In the genomic region with DNA sequence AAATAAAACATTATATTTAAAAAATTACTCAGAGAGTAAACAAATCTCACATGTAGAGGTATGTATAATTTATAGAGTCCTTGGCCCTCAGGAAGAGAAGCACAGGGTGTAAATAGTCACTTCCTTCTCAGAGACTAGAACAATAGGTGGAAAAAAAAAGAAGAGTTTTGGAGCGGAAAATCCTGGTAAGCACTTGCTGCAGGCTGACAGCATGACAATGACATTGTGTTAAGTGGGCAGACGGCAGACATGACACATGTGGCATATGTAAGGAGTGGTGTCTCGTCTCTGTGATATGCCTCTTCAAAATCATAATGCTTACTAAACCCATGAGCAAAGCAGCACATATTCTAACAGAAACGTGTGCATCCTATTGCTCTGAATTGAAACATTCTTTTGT, we compare ENCODE assay signal across 15 mouse cellular contexts.
DNase-seq lines count a peak whose midpoint lies in the region; ATAC-seq and TF ChIP-seq lines count a peak whose summit lies in the region.
"Had no signal": no experiment of that assay in that cellular context is flagged by ENCODE, and none has a peak within 500 bp of the region (broad histone marks: within the 10 kb centered on the region; RNA-seq: fewer than 3 reads in every experiment).

No protein-coding gene starts in this region.

- H3K4me1 ChIP-seq in forebrain, embryonic 14.5 days (ENCODE audit: control insufficient read depth, insufficient read depth, low read length), result no peaks in the 10 kb centered on the region
- no peaks in the 10 kb centered on the region for H3K4me1 ChIP-seq in forebrain, embryonic 16.5 days (replicated peaks; ENCODE audit: control insufficient read depth, insufficient read depth, low read length)
- H3K4me1 ChIP-seq in midbrain, embryonic 11.5 days (ENCODE audit: control insufficient read depth, insufficient read depth, low read length), result no peaks in the 10 kb centered on the region
- H3K4me1 ChIP-seq in midbrain, embryonic 10.5 days, result no peaks in the 10 kb centered on the region
- no peaks in the 10 kb centered on the region for H3K4me1 ChIP-seq in lung, postnatal 0 days (ENCODE audit: insufficient read depth, low read depth, low read length)
- H3K4me1 ChIP-seq: neural tube, embryonic 13.5 days had no signal

- TF ChIP-seq EP300 in lung, postnatal 0 days (IDR thresholded peaks at IDR 0.05), result peak; percentile 93

- TF ChIP-seq CTCF in lung, postnatal 0 days (IDR thresholded peaks at IDR 0.05), result no peak

- H3K27me3 ChIP-seq in forebrain, embryonic 14.5 days (replicated peaks; ENCODE audit: control insufficient read depth, insufficient read depth, low read length), result no peaks in the 10 kb centered on the region
- no peaks in the 10 kb centered on the region for H3K27me3 ChIP-seq in forebrain, embryonic 16.5 days (replicated peaks; ENCODE audit: control insufficient read depth, insufficient read depth, low read length)
- H3K27me3 ChIP-seq in midbrain, embryonic 11.5 days (ENCODE audit: control insufficient read depth, insufficient read depth, low read length), result no peaks in the 10 kb centered on the region
- no peaks in the 10 kb centered on the region for H3K27me3 ChIP-seq in midbrain, embryonic 10.5 days (ENCODE audit: low read depth, poor library complexity, severe bottlenecking)
- H3K27me3 ChIP-seq in lung, postnatal 0 days (replicated peaks; ENCODE audit: insufficient read depth, low read length), result no peaks in the 10 kb centered on the region
- H3K27me3 ChIP-seq: neural tube, embryonic 13.5 days had no signal

- H3K4me3 ChIP-seq in forebrain, embryonic 14.5 days (ENCODE audit: low read depth, low read length), result no peak overlapping the region
- H3K4me3 ChIP-seq in forebrain, embryonic 16.5 days (replicated peaks; ENCODE audit: low read length), result no peak overlapping the region
- H3K4me3 ChIP-seq in midbrain, embryonic 11.5 days (ENCODE audit: low read depth, low read length), result no peak overlapping the region
- H3K4me3 ChIP-seq in midbrain, embryonic 10.5 days, result no peak overlapping the region
- H3K4me3 ChIP-seq in lung, postnatal 0 days (ENCODE audit: low read depth, low read length), result no peak overlapping the region
- H3K4me3 ChIP-seq: neural tube, embryonic 13.5 days had no signal

- DNase-seq in forebrain, embryonic 14.5 days (ENCODE audit: low spot score), result peak; percentile 13
- DNase-seq in midbrain, embryonic 11.5 days (ENCODE audit: low spot score, missing footprints), result no peak
- no peak for DNase-seq in midbrain, embryonic 10.5 days (ENCODE audit: low spot score)
- DNase-seq in lung, postnatal 0 days (ENCODE audit: low spot score), result peak; percentile 68
- no peak for DNase-seq in spleen, postnatal 36 days (ENCODE audit: low spot score in 2 of 2)
- no peak for DNase-seq in layer of hippocampus, adult 11-12 months (ENCODE audit: low spot score)
- DNase-seq: cerebellum, adult 2 months; heart, adult 18-20 months; kidney, postnatal 14 days; left cerebral cortex, postnatal 4 days; midbrain, embryonic 14.5 days had no signal

- H3K4me2 ChIP-seq in forebrain, embryonic 14.5 days (ENCODE audit: low read length), result no peak overlapping the region
- no peak overlapping the region for H3K4me2 ChIP-seq in forebrain, embryonic 16.5 days (ENCODE audit: low read length)
- H3K4me2 ChIP-seq in midbrain, embryonic 11.5 days, result no peak overlapping the region
- no peak overlapping the region for H3K4me2 ChIP-seq in lung, postnatal 0 days (replicated peaks; ENCODE audit: low read depth, low read length)
- H3K4me2 ChIP-seq: neural tube, embryonic 13.5 days had no signal

- H3K27ac ChIP-seq in forebrain, embryonic 14.5 days (ENCODE audit: low read depth, low read length), result no peak overlapping the region
- H3K27ac ChIP-seq in forebrain, embryonic 16.5 days (ENCODE audit: low read length), result no peak overlapping the region
- no peak overlapping the region for H3K27ac ChIP-seq in midbrain, embryonic 11.5 days (ENCODE audit: low read depth, low read length)
- no peak overlapping the region for H3K27ac ChIP-seq in midbrain, embryonic 10.5 days (replicated peaks)
- no peak overlapping the region for H3K27ac ChIP-seq in lung, postnatal 0 days (ENCODE audit: low read length)
- H3K27ac ChIP-seq: liver, embryonic 14.5 days; neural tube, embryonic 13.5 days had no signal

- 27% methylated on average over 4 of the region's 4 CpGs for WGBS in forebrain, embryonic 14.5 days
- WGBS in forebrain, embryonic 16.5 days, result 33% methylated on average over 4 of the region's 4 CpGs
- 40% methylated on average over 4 of the region's 4 CpGs for WGBS in midbrain, embryonic 11.5 days
- WGBS in midbrain, embryonic 10.5 days, result 58% methylated on average over 4 of the region's 4 CpGs
- 22% methylated on average over 4 of the region's 4 CpGs for WGBS in lung, postnatal 0 days

- no peak for ATAC-seq in forebrain, embryonic 14.5 days
- ATAC-seq in forebrain, embryonic 16.5 days, result no peak
- ATAC-seq in midbrain, embryonic 11.5 days (ENCODE audit: low FRiP score), result 0 out of 2 replicates have a peak, but pooled peaks have one; percentile 54
- peak; percentile 82 for ATAC-seq in lung, postnatal 0 days
- ATAC-seq: intestine, embryonic 16.5 days had no signal

- no peaks in the 10 kb centered on the region for H3K9me3 ChIP-seq in forebrain, embryonic 14.5 days (replicated peaks; ENCODE audit: control insufficient read depth, low read length)
- H3K9me3 ChIP-seq in forebrain, embryonic 16.5 days (ENCODE audit: control insufficient read depth, low read length), result no peaks in the 10 kb centered on the region
- H3K9me3 ChIP-seq in midbrain, embryonic 11.5 days (ENCODE audit: control insufficient read depth, low read length), result no peaks in the 10 kb centered on the region
- no peaks in the 10 kb centered on the region for H3K9me3 ChIP-seq in midbrain, embryonic 10.5 days (replicated peaks)
- H3K9me3 ChIP-seq in lung, postnatal 0 days (ENCODE audit: low read length), result no peaks in the 10 kb centered on the region
- H3K9me3 ChIP-seq: neural tube, embryonic 13.5 days had no signal

- H3K9ac ChIP-seq in forebrain, embryonic 14.5 days (ENCODE audit: low read length), result no peak overlapping the region
- H3K9ac ChIP-seq in forebrain, embryonic 16.5 days (replicated peaks; ENCODE audit: low read depth, low read length), result no peak overlapping the region
- no peak overlapping the region for H3K9ac ChIP-seq in midbrain, embryonic 11.5 days (ENCODE audit: low read length)
- H3K9ac ChIP-seq in lung, postnatal 0 days (replicated peaks; ENCODE audit: low read depth), result no peak overlapping the region
- H3K9ac ChIP-seq: liver, embryonic 14.5 days; neural tube, embryonic 13.5 days had no signal

- H3K36me3 ChIP-seq in forebrain, embryonic 14.5 days (ENCODE audit: control insufficient read depth, insufficient read depth, low read length), result no peaks in the 10 kb centered on the region
- H3K36me3 ChIP-seq in forebrain, embryonic 16.5 days (ENCODE audit: control insufficient read depth, insufficient read depth), result no peaks in the 10 kb centered on the region
- H3K36me3 ChIP-seq in midbrain, embryonic 11.5 days (ENCODE audit: control insufficient read depth, insufficient read depth, low read length), result no peaks in the 10 kb centered on the region
- no peaks in the 10 kb centered on the region for H3K36me3 ChIP-seq in midbrain, embryonic 10.5 days
- no peaks in the 10 kb centered on the region for H3K36me3 ChIP-seq in lung, postnatal 0 days (ENCODE audit: insufficient read depth, low read length)
- H3K36me3 ChIP-seq: neural tube, embryonic 13.5 days had no signal

Comparison
In these comparisons a context has a peak if more than half of its experiments do, and no peak if none do; other contexts are left out.
1. ATAC-seq: peak in midbrain, embryonic 11.5 days (single experiment) and lung, postnatal 0 days (single experiment); none in forebrain, embryonic 14.5 days (single experiment) and forebrain, embryonic 16.5 days (single experiment).
2. DNase-seq: peak in forebrain, embryonic 14.5 days (single experiment) and lung, postnatal 0 days (single experiment); none in midbrain, embryonic 11.5 days (single experiment), midbrain, embryonic 10.5 days (single experiment), spleen, postnatal 36 days (0 of 2) and layer of hippocampus, adult 11-12 months (single experiment).